12 mouse cellular contexts compared by ENCODE assay signal in the genomic region with DNA sequence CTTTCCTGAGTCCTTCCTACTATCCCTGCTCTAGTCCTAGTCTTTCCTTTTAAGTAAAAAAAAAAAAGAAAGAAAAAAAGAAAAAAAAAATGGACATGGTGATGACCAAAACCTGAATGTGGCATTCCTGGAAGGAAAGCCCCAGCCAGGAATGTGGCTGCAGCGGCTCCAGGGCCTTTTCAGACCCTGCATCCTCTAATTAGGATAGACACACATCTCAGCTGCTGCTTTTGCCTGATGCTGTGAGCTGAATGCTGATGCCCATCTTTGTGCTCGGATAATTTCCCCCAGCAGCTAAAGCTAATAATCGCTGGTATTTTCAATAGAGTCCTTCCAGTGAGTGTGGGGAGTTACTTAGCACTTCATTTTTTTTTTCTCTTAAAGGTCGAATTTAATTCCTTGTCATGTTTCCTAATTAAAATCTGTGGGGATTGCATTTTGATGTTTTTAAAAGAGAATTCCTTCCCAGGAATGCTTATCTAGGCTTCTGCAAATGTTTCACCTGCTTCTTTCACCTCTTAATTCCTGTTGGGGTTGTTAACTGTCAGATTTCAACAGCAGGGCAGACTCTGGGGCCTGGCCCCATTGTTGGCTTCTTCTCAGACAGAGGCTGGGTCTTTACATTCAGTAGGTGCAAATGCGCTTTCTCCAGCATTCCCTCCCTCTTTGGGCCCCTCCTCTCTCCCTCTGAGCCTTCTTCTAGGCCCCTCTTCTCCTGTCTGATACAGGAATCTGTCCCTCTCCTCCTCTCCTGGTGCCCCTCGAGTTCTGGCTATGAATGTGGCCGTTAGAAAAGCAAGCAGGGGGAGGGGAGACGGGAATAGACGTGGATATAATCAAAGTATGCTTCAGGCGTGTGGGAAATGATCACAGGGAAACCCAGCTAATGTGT. TPM values are rescaled to one million over a fixed set of nuclear protein-coding genes. Genes with fewer than 3 reads are reported as not detected.
DNase-seq lines count a peak whose midpoint lies in the region; ATAC-seq and TF ChIP-seq lines count a peak whose summit lies in the region.
"Had no signal": no experiment of that assay in that cellular context is flagged by ENCODE, and none has a peak within 500 bp of the region (broad histone marks: within the 10 kb centered on the region; RNA-seq: fewer than 3 reads in every experiment).

No protein-coding gene starts in this region.

- ATAC-seq in forebrain, embryonic 11.5 days (replicated peaks; ENCODE audit: low FRiP score): peak; percentile 80
- ATAC-seq in hindbrain, embryonic 15.5 days (ENCODE audit: low FRiP score, low read depth): no peak
- ATAC-seq in neural tube, embryonic 13.5 days (ENCODE audit: low read depth): no peak
- ATAC-seq: activated CD4-positive, CD25-positive, alpha-beta regulatory T cell, adult 4 months; intestine, embryonic 16.5 days had no signal

- TF ChIP-seq POLR2A in kidney, adult 2 months (IDR thresholded peaks at IDR 0.05; ENCODE audit: low read depth, low read length): no peak

- DNase-seq in layer of hippocampus, adult 2 months (ENCODE audit: low spot score in 2 of 2): peak in 1 of 2 experiments; percentile 38
- no peak for DNase-seq in layer of hippocampus, adult 9-10 months (ENCODE audit: low spot score)
- peak; percentile 82 for DNase-seq in forebrain, embryonic 11.5 days (ENCODE audit: low spot score)
- DNase-seq in ovary, adult 18-20 months (ENCODE audit: low spot score): no peak
- DNase-seq in kidney, adult 2 months: no peak
- no peak for DNase-seq in kidney, postnatal 36 days
- DNase-seq: cerebellum, postnatal 10 days had no signal

- H3K9me3 ChIP-seq in forebrain, embryonic 11.5 days (ENCODE audit: control insufficient read depth, low read length): no peaks in the 10 kb centered on the region
- H3K9me3 ChIP-seq in hindbrain, embryonic 15.5 days: no peaks in the 10 kb centered on the region
- H3K9me3 ChIP-seq in neural tube, embryonic 13.5 days: no peaks in the 10 kb centered on the region
- H3K9me3 ChIP-seq: megakaryocyte, embryonic 14.5 days had no signal

- no peak overlapping the region for H3K4me3 ChIP-seq in layer of hippocampus, adult 2 months
- H3K4me3 ChIP-seq in forebrain, embryonic 11.5 days (ENCODE audit: low read depth, low read length): no peak overlapping the region
- H3K4me3 ChIP-seq in hindbrain, embryonic 15.5 days: no peak overlapping the region
- no peak overlapping the region for H3K4me3 ChIP-seq in neural tube, embryonic 13.5 days
- H3K4me3 ChIP-seq in kidney, adult 2 months (ENCODE audit: insufficient read depth, low read depth, low read length): no peak overlapping the region
- H3K4me3 ChIP-seq: megakaryocyte, embryonic 14.5 days had no signal

- WGBS in forebrain, embryonic 11.5 days: 16% methylated on average over 10 of the region's 10 CpGs
- WGBS in hindbrain, embryonic 15.5 days: 6% methylated on average over 10 of the region's 10 CpGs
- 21% methylated on average over 10 of the region's 10 CpGs for WGBS in neural tube, embryonic 13.5 days
- WGBS in kidney, adult 2 months: 54% methylated on average over 10 of the region's 10 CpGs

- peak overlapping the region; percentile 29; the same call in 1 of the 2 replicates for H3K4me2 ChIP-seq in forebrain, embryonic 11.5 days (ENCODE audit: low read depth, low read length, severe bottlenecking)
- no peak overlapping the region for H3K4me2 ChIP-seq in hindbrain, embryonic 15.5 days
- no peak overlapping the region for H3K4me2 ChIP-seq in neural tube, embryonic 13.5 days

- H3K27me3 ChIP-seq in forebrain, embryonic 11.5 days (ENCODE audit: control insufficient read depth, insufficient read depth, low read length): no peaks in the 10 kb centered on the region
- peaks cover 3% of the 10 kb centered on the region; the same call in 1 of the 2 replicates for H3K27me3 ChIP-seq in hindbrain, embryonic 15.5 days
- H3K27me3 ChIP-seq in neural tube, embryonic 13.5 days: 0 out of 2 replicates have a peak, but pooled peaks cover 10% of the 10 kb centered on the region
- no peaks in the 10 kb centered on the region for H3K27me3 ChIP-seq in kidney, adult 2 months (replicated peaks; ENCODE audit: control insufficient read depth, insufficient read depth, low read length)

- peak overlapping the region; percentile 73 for H3K27ac ChIP-seq in layer of hippocampus, adult 2 months
- H3K27ac ChIP-seq in forebrain, embryonic 11.5 days (ENCODE audit: low read depth, low read length): peak overlapping the region; percentile 96
- peak overlapping the region; percentile 52 for H3K27ac ChIP-seq in hindbrain, embryonic 15.5 days (replicated peaks)
- peak overlapping the region; percentile 84 for H3K27ac ChIP-seq in neural tube, embryonic 13.5 days (replicated peaks)
- H3K27ac ChIP-seq in kidney, adult 2 months (ENCODE audit: insufficient read depth, low read depth, low read length): no peak overlapping the region

- peaks cover 17% of the 10 kb centered on the region for H3K4me1 ChIP-seq in forebrain, embryonic 11.5 days (replicated peaks; ENCODE audit: control insufficient read depth, insufficient read depth, low read length)
- H3K4me1 ChIP-seq in hindbrain, embryonic 15.5 days (replicated peaks): peaks cover 6% of the 10 kb centered on the region
- H3K4me1 ChIP-seq in neural tube, embryonic 13.5 days (replicated peaks): peaks cover 22% of the 10 kb centered on the region
- H3K4me1 ChIP-seq in kidney, adult 2 months (ENCODE audit: control insufficient read depth, insufficient read depth, low read length): peaks cover 5% of the 10 kb centered on the region; the same call in 1 of the 2 replicates

- no peak for TF ChIP-seq CTCF in layer of hippocampus, adult 2 months (conservative IDR thresholded peaks at IDR 0.05)
- no peak for TF ChIP-seq CTCF in kidney, adult 2 months (conservative IDR thresholded peaks at IDR 0.05; ENCODE audit: insufficient read depth, insufficient read length, low read depth, low read length)

- H3K36me3 ChIP-seq in forebrain, embryonic 11.5 days (ENCODE audit: control insufficient read depth, insufficient read depth, low read length): no peaks in the 10 kb centered on the region
- H3K36me3 ChIP-seq in hindbrain, embryonic 15.5 days: no peaks in the 10 kb centered on the region
- no peaks in the 10 kb centered on the region for H3K36me3 ChIP-seq in neural tube, embryonic 13.5 days
- no peaks in the 10 kb centered on the region for H3K36me3 ChIP-seq in kidney, adult 2 months (ENCODE audit: control insufficient read depth, insufficient read depth, low read length)

- peak overlapping the region; percentile 12; the same call in 1 of the 2 replicates for H3K9ac ChIP-seq in forebrain, embryonic 11.5 days (ENCODE audit: low read length)
- no peak overlapping the region for H3K9ac ChIP-seq in hindbrain, embryonic 15.5 days
- peak overlapping the region; percentile 54; the same call in 1 of the 2 replicates for H3K9ac ChIP-seq in neural tube, embryonic 13.5 days

RNA-seq across cellular contexts. Expression of gene Parp11, which starts 3.1 kb away (rescaled TPM):
- total RNA-seq in layer of hippocampus, adult 2 months (2021): 10 to 100 TPM; 35.4 to 35.8 TPM
- polyA plus RNA-seq in forebrain, embryonic 11.5 days (2014; fragmentation: Nextera tagmentation; extraction: Ambion mirVana): 59.2 and 60.7 TPM in 2 replicates
- 73.9 and 75.0 TPM in 2 replicates for polyA plus RNA-seq in hindbrain, embryonic 15.5 days (2015; fragmentation: Nextera tagmentation; extraction: Ambion mirVana)
- 68.7 and 72.9 TPM in 2 replicates for polyA plus RNA-seq in neural tube, embryonic 13.5 days (2015; fragmentation: Nextera tagmentation; extraction: Ambion mirVana)
- 6.0 and 6.8 TPM in 2 replicates for polyA plus RNA-seq in kidney, adult 2 months (2012; rRNA removed)
